Mouse (Mus musculus) MEL (cell line): ENCODE measurements around the gene Cldn34b2. TPM values are rescaled to one million over a fixed set of nuclear protein-coding genes. Genes with fewer than 3 reads are reported as not detected.
"Not testable (repeated sequence)": the region's sequence is repeated elsewhere in the genome, so short reads cannot be mapped to it uniquely, and the experiment has no call there.

ENCODE experiments used
- DNase-seq: peaks from one replicate; pipeline ENCODE4 v3.0.0; 2011; ENCODE audit warnings: low read depth, low spot score
- H3K27ac ChIP-seq: 2 replicates; pipeline ENCODE4 v1.5.1; 2012; ENCODE audit warnings: low read depth, mild to moderate bottlenecking, control low read depth, low read length, moderate library complexity; ENCODE audit not compliant: control insufficient read depth
- H3K27me3 ChIP-seq, 2 experiments: fragments of 150-350 bp in 1 of 2; sonication (generic) in 1 of 2; 2 replicates each; pipeline ENCODE4 v1.6.1; 2012; ENCODE audit warnings: low read length in 2 of 2, mild to moderate bottlenecking in 2 of 2, improper control_type of control experiment in 1 of 2, moderate library complexity in 1 of 2; ENCODE audit not compliant: insufficient read depth in 2 of 2, control insufficient read depth in 1 of 2
- H3K36me3 ChIP-seq, 2 experiments: 2 replicates each; pipeline ENCODE4 v1.6.1; 2012 to 2014; ENCODE audit warnings: low read length in 2 of 2, improper control_type of control experiment in 1 of 2, inconsistent platforms in 1 of 2, mild to moderate bottlenecking in 1 of 2; ENCODE audit not compliant: insufficient read depth in 2 of 2, control insufficient read depth in 1 of 2
- H3K4me1 ChIP-seq, 2 experiments: fragments of 150-350 bp in 1 of 2; sonication (generic) in 1 of 2; 2 replicates each; pipeline ENCODE4 v1.6.1; 2012; ENCODE audit warnings: low read length in 2 of 2, improper control_type of control experiment in 1 of 2, mild to moderate bottlenecking in 1 of 2; ENCODE audit not compliant: insufficient read depth in 2 of 2, control insufficient read depth in 1 of 2
- H3K4me3 ChIP-seq, 2 experiments: fragments of 150-350 bp in 1 of 2; sonication (generic) in 1 of 2; 2 replicates each; pipeline ENCODE4 v1.5.1; 2012; ENCODE audit warnings: low read depth in 2 of 2, low read length in 2 of 2, mild to moderate bottlenecking in 2 of 2, moderate library complexity in 2 of 2, control low read depth in 1 of 2, improper control_type of control experiment in 1 of 2; ENCODE audit not compliant: control insufficient read depth in 1 of 2, insufficient read depth in 1 of 2
- H3K79me2 ChIP-seq: 2 replicates; pipeline ENCODE4 v1.6.1; 2012; ENCODE audit warnings: mild to moderate bottlenecking, low read length, moderate library complexity; ENCODE audit not compliant: control insufficient read depth, poor library complexity, insufficient read depth
- H3K9ac ChIP-seq: 2 replicates; pipeline ENCODE4 v1.6.1; 2012; ENCODE audit warnings: low read depth, mild to moderate bottlenecking, control low read depth, low read length, moderate library complexity; ENCODE audit not compliant: control insufficient read depth, poor library complexity, severe bottlenecking
- H3K9me3 ChIP-seq: fragments of 150-350 bp; sonication (generic); replicated peaks from 2 replicates; pipeline ENCODE4 v1.6.1; 2012; ENCODE audit warnings: mild to moderate bottlenecking, low read length, improper control_type of control experiment, moderate library complexity; ENCODE audit not compliant: insufficient read depth
- CHD1 ChIP-seq: IDR thresholded peaks from 2 replicates; pipeline ENCODE4 v1.6.1; 2012; ENCODE audit warnings: low read depth, mild to moderate bottlenecking, inconsistent platforms, low read length, improper control_type of control experiment
- E2F4 ChIP-seq: IDR thresholded peaks from 2 replicates; pipeline ENCODE4 v1.6.1; 2011; ENCODE audit warnings: low read depth, low read length, improper control_type of control experiment, borderline replicate concordance
- EP300 ChIP-seq, 2 experiments: IDR thresholded peaks; 2 replicates each; pipeline ENCODE4 v1.6.1; 2011; ENCODE audit warnings: improper control_type of control experiment in 2 of 2, low read length in 2 of 2, low read depth in 1 of 2, mild to moderate bottlenecking in 1 of 2
- GABPA ChIP-seq: IDR thresholded peaks from 2 replicates; pipeline ENCODE4 v1.6.1; 2012; ENCODE audit warnings: low read depth, mild to moderate bottlenecking, inconsistent platforms, low read length, improper control_type of control experiment, moderate library complexity
- GATA1 ChIP-seq: IDR thresholded peaks from 2 replicates; pipeline ENCODE4 v1.6.1; 2011; ENCODE audit warnings: low read depth, low read length, improper control_type of control experiment
- MYB ChIP-seq: IDR thresholded peaks from 2 replicates; pipeline ENCODE4 v1.6.1; 2011; ENCODE audit warnings: mild to moderate bottlenecking, low read depth, low read length, improper control_type of control experiment
- POLR2A ChIP-seq, 2 experiments: IDR thresholded peaks; 2 replicates each; pipeline ENCODE4 v1.6.1; 2011 to 2012; ENCODE audit warnings: low read length in 2 of 2, mild to moderate bottlenecking in 2 of 2, control low read depth in 1 of 2, improper control_type of control experiment in 1 of 2, low read depth in 1 of 2, moderate library complexity in 1 of 2; ENCODE audit not compliant: control insufficient read depth in 1 of 2, insufficient read depth in 1 of 2, poor library complexity in 1 of 2
- POLR2AphosphoS5 ChIP-seq: IDR thresholded peaks from 2 replicates; pipeline ENCODE4 v1.6.1; 2012; ENCODE audit warnings: low read depth, borderline replicate concordance, mild to moderate bottlenecking, inconsistent platforms, low read length, moderate library complexity, mixed read lengths
- RCOR1 ChIP-seq: IDR thresholded peaks from 2 replicates; pipeline ENCODE4 v1.6.1; 2012; ENCODE audit warnings: low read depth, mild to moderate bottlenecking, inconsistent platforms, low read length, improper control_type of control experiment
- SMC3 ChIP-seq: IDR thresholded peaks from 2 replicates; pipeline ENCODE4 v1.6.1; 2011; ENCODE audit warnings: low read depth, low read length, improper control_type of control experiment
- USF2 ChIP-seq, 2 experiments: IDR thresholded peaks; 2 replicates each; pipeline ENCODE4 v1.6.1; 2011 to 2012; ENCODE audit warnings: improper control_type of control experiment in 2 of 2, low read length in 2 of 2, borderline replicate concordance in 1 of 2, inconsistent platforms in 1 of 2, low read depth in 1 of 2, mild to moderate bottlenecking in 1 of 2; ENCODE audit not compliant: insufficient read depth in 1 of 2
- ZMIZ1 ChIP-seq: IDR thresholded peaks from 2 replicates; pipeline ENCODE4 v1.6.1; 2012; ENCODE audit warnings: low read depth, mild to moderate bottlenecking, inconsistent platforms, low read length, improper control_type of control experiment, moderate library complexity
- ZNF384 ChIP-seq: IDR thresholded peaks from 2 replicates; pipeline ENCODE4 v1.6.1; 2012; ENCODE audit warnings: low read depth, mild to moderate bottlenecking, inconsistent platforms, low read length, improper control_type of control experiment
- polyA plus RNA-seq, 2 experiments: library from polyadenylated mRNA; stranded (reverse) in 1 of 2; unstranded in 1 of 2; fragments of >175 nt in 1 of 2; fragments of >200 nt in 1 of 2; gene quantifications; 2 replicates each; pipeline versions ENCODE4 v1.2.1 to v1.2.4; 2012; ENCODE audit warnings: low replicate concordance in 2 of 2, low read depth in 1 of 2; ENCODE audit not compliant: insufficient read length in 2 of 2, insufficient read depth in 1 of 2, missing spikeins in 1 of 2
- total RNA-seq: library from RNA; depleted of rRNA; stranded (reverse); fragments of 300-350 nt; gene quantifications from 2 replicates; pipeline ENCODE4 v1.2.3, GENCODE M21; 2012; rRNA removed

Cldn34b2 gene
- total RNA-seq (not detected in 2 replicates), polyA plus RNA-seq (not detected)

DNA sequence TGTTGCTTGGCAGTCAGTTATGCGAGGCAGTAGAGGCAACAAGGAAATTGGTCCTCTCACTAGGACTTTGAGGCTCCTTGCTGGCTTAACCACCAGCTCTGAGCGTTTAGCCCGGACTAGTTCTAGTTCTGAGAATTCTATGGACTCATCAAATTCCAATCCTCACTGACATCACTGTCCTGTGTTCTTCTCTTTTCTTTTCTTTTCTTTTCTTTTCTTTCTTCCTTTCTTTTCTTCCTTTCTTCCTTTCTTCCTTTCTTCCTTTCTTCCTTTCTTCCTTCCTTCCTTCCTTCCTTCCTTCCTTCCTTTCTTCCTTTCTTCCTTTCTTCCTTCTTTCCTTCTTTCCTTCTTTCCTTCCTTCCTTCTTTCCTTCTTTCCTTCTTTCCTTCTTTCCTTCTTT, at the start of gene Cldn34b2:
Gene Cldn34b2 (minus strand): TSS at position 101 of the 400 bp plus-strand sequence.
- not testable (repeated sequence) for H3K9me3 ChIP-seq, H3K4me1 ChIP-seq, H3K27me3 ChIP-seq, H3K27ac ChIP-seq, H3K4me3 ChIP-seq, DNase-seq, H3K36me3 ChIP-seq, H3K9ac ChIP-seq, H3K79me2 ChIP-seq

GRCm38 (mm10) chrX:155177640-155178039, 49.4 kb upstream of the Cldn34b2 start:
- no peaks in the 10 kb centered on the region for H3K9me3 ChIP-seq
- no peak for TF ChIP-seq EP300 (IDR thresholded peaks at IDR 0.05; ENCODE audit: low read depth in 1 of 2, low read length in 2 of 2)
- H3K9ac ChIP-seq = no peak overlapping the region
- no peak overlapping the region for H3K4me3 ChIP-seq
- no peaks in the 10 kb centered on the region for H3K36me3 ChIP-seq
- H3K4me1 ChIP-seq = no peaks in the 10 kb centered on the region
- H3K79me2 ChIP-seq = no peaks in the 10 kb centered on the region
- no peak overlapping the region for H3K27ac ChIP-seq
- no peak for DNase-seq
- no peaks in the 10 kb centered on the region for H3K27me3 ChIP-seq

GRCm38 (mm10) chrX:155177230-155177629, 49.0 kb upstream of the Cldn34b2 start:
- H3K9ac ChIP-seq = no peak overlapping the region
- H3K4me3 ChIP-seq = no peak overlapping the region
- no peak for TF ChIP-seq RCOR1
- TF ChIP-seq SMC3 = no peak
- TF ChIP-seq USF2 (IDR thresholded peaks at IDR 0.05; ENCODE audit: borderline replicate concordance in 1 of 2, insufficient read depth in 1 of 2, low read depth in 1 of 2, low read length in 2 of 2) = no peak
- no peak for TF ChIP-seq POLR2AphosphoS5
- no peak for TF ChIP-seq E2F4
- TF ChIP-seq ZNF384 = no peak
- TF ChIP-seq GATA1 = no peak
- TF ChIP-seq MYB = no peak
- no peak for TF ChIP-seq POLR2A (IDR thresholded peaks at IDR 0.05; ENCODE audit: control insufficient read depth in 1 of 2, insufficient read depth in 1 of 2, low read depth in 1 of 2, low read length in 2 of 2, poor library complexity in 1 of 2)
- TF ChIP-seq GABPA = no peak
- TF ChIP-seq ZMIZ1 = no peak
- no peak for TF ChIP-seq CHD1
- TF ChIP-seq, all 39 proteins: peak for 0
- H3K9me3 ChIP-seq = no peaks in the 10 kb centered on the region
- H3K27ac ChIP-seq = no peak overlapping the region
- no peaks in the 10 kb centered on the region for H3K79me2 ChIP-seq
- no peaks in the 10 kb centered on the region for H3K4me1 ChIP-seq
- H3K27me3 ChIP-seq = no peaks in the 10 kb centered on the region
- no peaks in the 10 kb centered on the region for H3K36me3 ChIP-seq
- no peak for DNase-seq
